ENCODE assay signal across 17 mouse cellular contexts in the genomic region with DNA sequence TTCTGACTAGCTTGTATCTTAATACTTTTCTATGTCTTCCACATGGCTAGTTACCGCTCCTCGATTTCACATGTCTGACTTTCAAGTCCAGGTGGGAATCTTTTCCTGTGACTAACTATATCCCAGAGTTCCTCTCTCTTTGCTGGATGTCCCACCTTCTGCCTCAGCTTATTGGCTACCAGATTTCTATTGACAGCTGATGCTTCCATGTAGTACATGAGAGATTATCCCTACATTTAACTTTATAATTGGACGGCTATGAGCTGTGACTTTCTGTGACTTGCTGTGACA.
"Had no signal": no experiment of that assay in that cellular context is flagged by ENCODE, and none has a peak within 500 bp of the region (broad histone marks: within the 10 kb centered on the region; RNA-seq: fewer than 3 reads in every experiment).

No protein-coding gene starts in this region.

- H3K4me3 ChIP-seq: lung, embryonic 15.5 days; midbrain, embryonic 13.5 days; midbrain, embryonic 15.5 days; neural tube, embryonic 12.5 days had no signal

- H3K36me3 ChIP-seq: lung, embryonic 15.5 days; midbrain, embryonic 13.5 days; midbrain, embryonic 15.5 days; neural tube, embryonic 12.5 days had no signal

- H3K9me3 ChIP-seq: lung, embryonic 15.5 days; megakaryocyte, embryonic 14.5 days; midbrain, embryonic 13.5 days; midbrain, embryonic 15.5 days; neural tube, embryonic 12.5 days had no signal

- DNase-seq: lung, adult 2 months; lung, postnatal 14 days; lung, postnatal 36 days; right cerebral cortex, postnatal 25 days; right cerebral cortex, postnatal 4 days; spleen, adult 18-20 months; thymus, adult 18-20 months; thymus, postnatal 14 days; thymus, postnatal 36 days had no signal

- H3K9ac ChIP-seq: lung, embryonic 15.5 days; midbrain, embryonic 13.5 days; midbrain, embryonic 15.5 days; neural tube, embryonic 12.5 days had no signal

- H3K27me3 ChIP-seq: lung, embryonic 15.5 days; megakaryocyte, embryonic 14.5 days; midbrain, embryonic 13.5 days; midbrain, embryonic 15.5 days; neural tube, embryonic 12.5 days had no signal

- ATAC-seq: lung, postnatal 0 days; midbrain, embryonic 13.5 days; midbrain, embryonic 15.5 days had no signal

- H3K4me2 ChIP-seq: lung, embryonic 15.5 days; midbrain, embryonic 11.5 days; midbrain, embryonic 13.5 days; midbrain, embryonic 15.5 days; neural tube, embryonic 12.5 days had no signal

- H3K27ac ChIP-seq: lung, embryonic 15.5 days; macrophage; midbrain, embryonic 13.5 days; midbrain, embryonic 15.5 days; neural tube, embryonic 12.5 days had no signal

- H3K4me1 ChIP-seq: lung, embryonic 15.5 days; midbrain, embryonic 13.5 days; midbrain, embryonic 15.5 days; neural tube, embryonic 12.5 days had no signal
